Mouse (Mus musculus) small intestine, adult 2 months (tissue): ENCODE measurements around the gene Mbnl1.

Experiments used
- CTCF ChIP-seq: fragments of 200-500 bp; IDR thresholded peaks from 2 replicates; pipeline ENCODE4 v1.5.1; 2012; ENCODE audit warnings: low read depth, mild to moderate bottlenecking, control low read depth, inconsistent platforms, low read length, moderate library complexity, mixed read lengths; ENCODE audit not compliant: insufficient replicate concordance, insufficient read length; ENCODE audit errors: extremely low read depth
- POLR2A ChIP-seq: fragments of 200-500 bp; IDR thresholded peaks from 2 replicates; pipeline ENCODE4 v1.6.1; 2012; ENCODE audit warnings: low read depth, mild to moderate bottlenecking, control low read depth, inconsistent platforms, low read length, moderate library complexity

GRCm38 (mm10) chr3:60563529-60564243 lies 91.1 kb downstream of the Mbnl1 start:
- TF ChIP-seq CTCF = no peak
- TF ChIP-seq POLR2A = no peak
